Mouse (Mus musculus) adrenal gland, adult 8-10 months (tissue): ENCODE data around the gene Zfp276. TPM values are rescaled to one million over a fixed set of nuclear protein-coding genes. Genes with fewer than 3 reads are reported as not detected.

Source experiments
- DNase-seq: peaks from one replicate; pipeline ENCODE4 v3.0.0; 2022
- total RNA-seq, 4 experiments: library from RNA; stranded (reverse); gene quantifications; 2 replicates each; pipeline ENCODE4 v1.2.4; 2022

The Zfp276 gene
- total RNA-seq, 4 experiments from 2014 or later = 18.2 to 37.2 (median 27.8) TPM

GRCm38 (mm10) chr8:123292281-123292680 is 38.3 kb downstream of the Zfp276 start:
- no peak for DNase-seq

GRCm38 (mm10) chr8:123292785-123293184 is 38.8 kb downstream of the Zfp276 start:
- no peak for DNase-seq

GRCm38 (mm10) chr8:123298301-123298700 is 44.3 kb downstream of the Zfp276 start:
- no peak for DNase-seq

- DNase-seq = no peak
Measured at GRCm38 (mm10) chr8:123308738-123309137, 54.7 kb downstream of the Zfp276 start.

- no peak for DNase-seq
Measured at GRCm38 (mm10) chr8:123317781-123318466, 63.9 kb downstream of the Zfp276 start.

GRCm38 (mm10) chr8:123318467-123318911 is 64.5 kb downstream of the Zfp276 start, which contains the start of gene Fanca:
Gene Fanca, minus strand, starts transcription at chr8:123318576.
- DNase-seq = peak; percentile 87

Other genes starting within 250 kb of the Zfp276 start
- 100 to 1,000 TPM in 2 of 4 experiments, 10 to 100 TPM in 2; 85.8 to 116 (median 97.7) TPM for gene Ankrd11, start 211.9 kb upstream of the Zfp276 start, total RNA-seq
- 100 to 1,000 TPM in 1 of 4 experiments, 10 to 100 TPM in 3; 85.0 to 103 (median 86.7) TPM for gene Spg7, start 191.3 kb upstream of the Zfp276 start, total RNA-seq
- 100 to 1,000 TPM; 669 to 739 (median 714) TPM for gene Rpl13, start 151.8 kb upstream of the Zfp276 start, total RNA-seq
- gene Cpne7, start 136.8 kb upstream of the Zfp276 start, total RNA-seq = 1 to 10 TPM; 7.7 to 9.7 (median 8.8) TPM
- gene Sult5a1, start 95.9 kb upstream of the Zfp276 start, total RNA-seq = 10 to 100 TPM in 2 of 4 experiments, 1 to 10 TPM in 2; 6.5 to 17.8 (median 10.3) TPM
- gene Dpep1, start 68.0 kb upstream of the Zfp276 start, total RNA-seq = 10 to 100 TPM; 40.8 to 52.6 (median 41.6) TPM
- 100 to 1,000 TPM; 112 to 141 (median 134) TPM for gene Chmp1a, start 41.4 kb upstream of the Zfp276 start, total RNA-seq
- 1 to 10 TPM; 1.7 to 7.6 (median 4.4) TPM for gene Spata33, start 41.4 kb upstream of the Zfp276 start, total RNA-seq
- gene Cdk10, start 29.4 kb upstream of the Zfp276 start, total RNA-seq = 10 to 100 TPM; 50.5 to 91.6 (median 76.1) TPM
- 10 to 100 TPM; 12.0 to 20.4 (median 17.1) TPM for gene Spata2l, start 18.0 kb upstream of the Zfp276 start, total RNA-seq
- 10 to 100 TPM; 23.2 to 50.0 (median 37.6) TPM for gene Vps9d1, start 153 bp downstream of the Zfp276 start, total RNA-seq
- gene Fanca, start 64.4 kb downstream of the Zfp276 start, total RNA-seq = 1 to 10 TPM; 4.3 to 7.4 (median 5.5) TPM
- gene Spire2, start 78.5 kb downstream of the Zfp276 start, total RNA-seq = 1 to 10 TPM; 2.3 to 2.8 (median 2.4) TPM
- 100 to 1,000 TPM; 223 to 301 (median 278) TPM for gene Tcf25, start 119.6 kb downstream of the Zfp276 start, total RNA-seq
- gene Mc1r, start 152.9 kb downstream of the Zfp276 start, total RNA-seq = under 1 TPM in 1 of 4 experiments, not detected in 3; 0.13 TPM
- gene Tubb3, start 157.2 kb downstream of the Zfp276 start, total RNA-seq = 1 to 10 TPM; 2.9 to 9.7 (median 6.6) TPM
- 10 to 100 TPM; 27.8 to 40.1 (median 34.2) TPM for gene Def8, start 169.3 kb downstream of the Zfp276 start, total RNA-seq
- gene Afg3l1, start 223.7 kb downstream of the Zfp276 start, total RNA-seq = 10 to 100 TPM; 69.7 to 99.4 (median 85.1) TPM